Mouse (Mus musculus): ENCODE measurements at regions not wholly inside any gene's neighbourhood (a gene's known extent, or its start where the extent isn't known, plus 50 kb on each side); places are given as distances from the start of the nearest gene placed in this dataset.

GRCm38 (mm10) chr1:35811795-35812194 is 256.4 kb upstream of the Hs6st1 start:
- Histone ChIP-seq H3K36me3 (ENCODE audit: insufficient read depth) (no peaks in the 10 kb centered on the region), H3K4me2 (ENCODE audit: low read depth) (no peak overlapping the region), H3K27ac (ENCODE audit: low read depth, low read length) (no peak overlapping the region), H3K9me3 (ENCODE audit: low read length) (no peaks in the 10 kb centered on the region), H3K9ac (no peak overlapping the region), H3K27me3 (ENCODE audit: insufficient read depth, low read length) (no peaks in the 10 kb centered on the region), H3K4me3 (ENCODE audit: low read depth, low read length) (no peak overlapping the region), H3K4me1 (ENCODE audit: insufficient read depth) (no peaks in the 10 kb centered on the region)
- DNase-seq (no peak), ATAC-seq (no peak)
- WGBS = 74% methylated on average over 7 of the region's 7 CpGs
- no peak for TF ChIP-seq CTCF (IDR thresholded peaks at IDR 0.05; ENCODE audit: low read depth)

GRCm38 (mm10) chr1:35813625-35814024 is 254.6 kb upstream of the Hs6st1 start:
- no peaks in the 10 kb centered on the region for H3K4me1 ChIP-seq (ENCODE audit: insufficient read depth)
- no peak overlapping the region for H3K9ac ChIP-seq
- TF ChIP-seq CTCF (IDR thresholded peaks at IDR 0.05; ENCODE audit: low read depth) = no peak
- WGBS = 91% methylated on average over 5 of the region's 5 CpGs
- no peak overlapping the region for H3K27ac ChIP-seq (ENCODE audit: low read depth, low read length)
- H3K27me3 ChIP-seq (ENCODE audit: insufficient read depth, low read length) = no peaks in the 10 kb centered on the region
- no peak overlapping the region for H3K4me3 ChIP-seq (ENCODE audit: low read depth, low read length)
- ATAC-seq (no peak), DNase-seq (no peak)
- H3K9me3 ChIP-seq (ENCODE audit: low read length) = no peaks in the 10 kb centered on the region
- no peak overlapping the region for H3K4me2 ChIP-seq (ENCODE audit: low read depth)
- H3K36me3 ChIP-seq (ENCODE audit: insufficient read depth) = no peaks in the 10 kb centered on the region

- WGBS = 90% methylated on average over 9 of the region's 9 CpGs
- no peaks in the 10 kb centered on the region for H3K4me1 ChIP-seq (ENCODE audit: insufficient read depth)
- DNase-seq (no peak), ATAC-seq (no peak)
- no peaks in the 10 kb centered on the region for H3K27me3 ChIP-seq (ENCODE audit: insufficient read depth, low read length)
- TF ChIP-seq CTCF (IDR thresholded peaks at IDR 0.05; ENCODE audit: low read depth) = no peak
- no peak overlapping the region for H3K4me2 ChIP-seq (ENCODE audit: low read depth)
- no peak overlapping the region for H3K9ac ChIP-seq
- H3K4me3 ChIP-seq (ENCODE audit: low read depth, low read length) = no peak overlapping the region
- H3K9me3 ChIP-seq (ENCODE audit: low read length) = no peaks in the 10 kb centered on the region
- H3K27ac ChIP-seq (ENCODE audit: low read depth, low read length) = no peak overlapping the region
- no peaks in the 10 kb centered on the region for H3K36me3 ChIP-seq (ENCODE audit: insufficient read depth)
Observed at GRCm38 (mm10) chr1:35814207-35814606, 254.0 kb upstream of the Hs6st1 start.

GRCm38 (mm10) chr1:35814751-35815150 is 253.4 kb upstream of the Hs6st1 start:
- Histone ChIP-seq H3K9ac (no peak overlapping the region), H3K36me3 (ENCODE audit: insufficient read depth) (no peaks in the 10 kb centered on the region), H3K27me3 (ENCODE audit: insufficient read depth, low read length) (no peaks in the 10 kb centered on the region), H3K4me2 (ENCODE audit: low read depth) (no peak overlapping the region), H3K4me3 (ENCODE audit: low read depth, low read length) (no peak overlapping the region), H3K4me1 (ENCODE audit: insufficient read depth) (no peaks in the 10 kb centered on the region), H3K9me3 (ENCODE audit: low read length) (no peaks in the 10 kb centered on the region), H3K27ac (ENCODE audit: low read depth, low read length) (no peak overlapping the region)
- ATAC-seq = no peak
- TF ChIP-seq CTCF (IDR thresholded peaks at IDR 0.05; ENCODE audit: low read depth) = no peak
- DNase-seq = no peak
- WGBS = 94% methylated on average over 3 of the region's 3 CpGs

- Histone ChIP-seq H3K9me3 (ENCODE audit: low read length) (no peaks in the 10 kb centered on the region), H3K4me3 (ENCODE audit: low read depth, low read length) (no peak overlapping the region), H3K27ac (ENCODE audit: low read depth, low read length) (no peak overlapping the region), H3K4me2 (ENCODE audit: low read depth) (no peak overlapping the region), H3K27me3 (ENCODE audit: insufficient read depth, low read length) (no peaks in the 10 kb centered on the region), H3K9ac (no peak overlapping the region), H3K36me3 (ENCODE audit: insufficient read depth) (no peaks in the 10 kb centered on the region), H3K4me1 (ENCODE audit: insufficient read depth) (no peaks in the 10 kb centered on the region)
- ATAC-seq (no peak), DNase-seq (no peak)
- TF ChIP-seq CTCF (IDR thresholded peaks at IDR 0.05; ENCODE audit: low read depth) = no peak
- WGBS = 92% methylated on average over 6 of the region's 6 CpGs
Observed at GRCm38 (mm10) chr1:35821791-35822190, 246.4 kb upstream of the Hs6st1 start.

- no peaks in the 10 kb centered on the region for H3K9me3 ChIP-seq (ENCODE audit: low read length)
- no peak for ATAC-seq
Observed at GRCm38 (mm10) chr1:35822376-35823202, 245.6 kb upstream of the Hs6st1 start.

GRCm38 (mm10) chr1:35823496-35823895 is 244.7 kb upstream of the Hs6st1 start:
- no peaks in the 10 kb centered on the region for H3K27me3 ChIP-seq (ENCODE audit: insufficient read depth, low read length)
- H3K9ac ChIP-seq = no peak overlapping the region
- no peak for TF ChIP-seq CTCF (IDR thresholded peaks at IDR 0.05; ENCODE audit: low read depth)
- H3K4me2 ChIP-seq (ENCODE audit: low read depth) = no peak overlapping the region
- WGBS = 93% methylated on average over 4 of the region's 4 CpGs
- no peaks in the 10 kb centered on the region for H3K4me1 ChIP-seq (ENCODE audit: insufficient read depth)
- H3K4me3 ChIP-seq (ENCODE audit: low read depth, low read length) = no peak overlapping the region
- no peaks in the 10 kb centered on the region for H3K36me3 ChIP-seq (ENCODE audit: insufficient read depth)
- no peaks in the 10 kb centered on the region for H3K9me3 ChIP-seq (ENCODE audit: low read length)
- no peak for DNase-seq
- H3K27ac ChIP-seq (ENCODE audit: low read depth, low read length) = no peak overlapping the region
- no peak for ATAC-seq

More at GRCm38 (mm10) chr1:35822376-35823202, 245.6 kb upstream of the Hs6st1 start:
- Histone ChIP-seq H3K27ac (ENCODE audit: low read depth, low read length) (no peak overlapping the region), H3K4me1 (ENCODE audit: insufficient read depth) (no peaks in the 10 kb centered on the region), H3K27me3 (ENCODE audit: insufficient read depth, low read length) (no peaks in the 10 kb centered on the region), H3K4me2 (ENCODE audit: low read depth) (no peak overlapping the region), H3K9ac (no peak overlapping the region), H3K4me3 (ENCODE audit: low read depth, low read length) (no peak overlapping the region), H3K36me3 (ENCODE audit: insufficient read depth) (no peaks in the 10 kb centered on the region)
- no peak for DNase-seq
- TF ChIP-seq CTCF (IDR thresholded peaks at IDR 0.05; ENCODE audit: low read depth) = no peak
- 63% methylated on average over 19 of the region's 19 CpGs for WGBS
